Mouse (Mus musculus) telencephalon, adult 2 months (tissue): ENCODE measurements at regions not wholly inside any gene's neighbourhood (a gene's known extent, or its start where the extent isn't known, plus 50 kb on each side); places are given as distances from the start of the nearest gene placed in this dataset.

Experiments
- DNase-seq: peaks from one replicate; pipeline ENCODE4 v3.0.0-alpha.2; 2011; ENCODE audit warnings: low read depth, low spot score

DNA sequence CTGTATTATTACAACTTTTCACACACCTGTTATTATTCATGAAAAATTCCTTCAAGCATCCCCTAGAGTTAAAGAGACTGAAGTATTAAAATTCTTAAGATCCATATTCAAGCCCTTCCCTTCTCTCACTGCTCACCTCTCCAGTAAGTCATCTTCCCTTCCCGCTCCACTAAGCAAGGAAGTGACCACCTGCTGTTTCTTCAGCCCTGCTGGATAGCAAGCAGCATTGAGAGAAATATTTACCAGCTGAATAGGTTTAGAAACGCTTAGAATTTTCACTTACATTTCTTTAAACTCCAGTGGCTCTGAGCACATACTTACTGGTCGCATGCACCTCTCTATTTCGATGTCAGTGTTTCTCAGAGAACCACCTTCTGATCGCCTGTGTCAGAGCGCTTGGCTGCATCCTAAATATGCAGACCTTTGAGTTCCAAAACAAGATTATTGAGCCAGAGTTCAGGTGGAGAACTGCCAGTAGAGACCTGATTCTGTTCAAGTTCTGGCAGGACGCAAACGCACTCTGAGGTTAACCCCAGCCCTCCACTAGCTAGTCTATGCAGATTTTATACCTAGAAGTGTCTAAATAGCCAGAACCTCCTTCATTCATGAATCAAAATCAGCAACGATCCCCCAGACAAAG is 314.9 kb downstream of the Mllt3 start:
- no peak for DNase-seq

DNA sequence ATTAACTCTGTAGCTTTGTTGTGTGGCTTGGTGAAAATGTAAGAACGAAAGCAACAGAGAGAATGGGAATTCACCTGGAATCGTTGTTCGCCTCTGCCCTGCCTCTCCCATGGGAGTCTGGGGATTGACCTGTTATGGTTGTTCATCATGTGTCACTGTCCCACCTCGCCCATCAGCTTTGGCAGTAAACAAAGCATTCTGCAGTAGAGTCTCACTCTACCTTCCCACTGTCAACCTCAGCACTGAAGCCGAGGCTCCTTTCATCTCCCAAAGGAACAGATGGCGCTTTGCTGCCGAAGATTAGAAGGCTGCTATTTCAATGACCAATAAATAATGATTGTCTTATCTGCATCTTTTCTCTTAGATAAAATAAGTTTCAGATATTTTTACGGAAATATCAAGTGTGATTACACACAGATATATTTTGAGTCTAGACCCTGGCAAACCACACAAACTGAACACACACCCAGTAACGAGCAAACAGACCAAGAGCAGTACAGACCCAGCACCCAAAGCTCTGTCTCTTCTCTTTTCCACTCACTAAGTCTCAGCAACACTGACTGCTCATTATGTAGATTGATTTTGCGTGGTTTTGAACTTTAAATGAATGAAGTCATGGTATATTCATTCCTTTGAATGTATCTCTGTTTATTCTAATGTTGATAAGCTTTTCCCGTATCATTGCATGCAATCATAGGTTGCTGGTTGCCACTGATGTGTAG is 317.8 kb downstream of the Mllt3 start:
- DNase-seq: no peak

- no peak for DNase-seq
These were observed 320.5 kb downstream of the Mllt3 start for GRCm38 (mm10) chr4:87712691-87713090.

- DNase-seq: no peak
These were observed 320.9 kb downstream of the Mllt3 start for GRCm38 (mm10) chr4:87712286-87712685.

DNA sequence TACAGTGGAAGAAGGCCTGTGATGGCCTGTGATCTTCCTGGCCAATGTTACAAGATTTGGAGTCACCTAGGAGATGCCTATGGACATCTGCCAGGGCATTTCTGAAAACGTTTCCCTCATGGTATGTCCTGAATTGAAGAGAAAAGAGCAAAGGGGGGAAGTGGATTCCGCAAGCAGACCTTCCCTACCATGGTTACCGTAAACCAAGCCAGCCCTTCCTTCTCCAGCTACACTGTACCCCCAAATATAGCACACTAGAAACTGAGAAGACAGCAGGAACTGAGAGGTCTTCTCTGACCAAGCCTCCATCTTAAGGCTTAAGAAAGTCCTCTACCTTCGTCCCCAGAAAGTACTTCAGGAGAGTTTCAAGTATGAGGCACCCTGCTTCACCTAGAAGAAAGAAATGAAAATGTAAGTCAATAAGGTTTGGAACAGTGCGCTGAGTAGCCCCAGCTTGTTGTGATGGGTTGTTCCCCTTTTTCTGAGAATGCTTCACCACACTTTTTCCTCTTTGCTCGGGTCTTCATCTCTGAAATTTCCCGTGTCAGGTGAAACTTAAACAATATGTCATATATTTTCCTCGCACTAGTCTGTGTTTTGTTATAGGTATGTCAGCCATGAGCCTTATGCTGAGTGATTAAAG is 321.9 kb downstream of the Mllt3 start:
- no peak for DNase-seq

DNA sequence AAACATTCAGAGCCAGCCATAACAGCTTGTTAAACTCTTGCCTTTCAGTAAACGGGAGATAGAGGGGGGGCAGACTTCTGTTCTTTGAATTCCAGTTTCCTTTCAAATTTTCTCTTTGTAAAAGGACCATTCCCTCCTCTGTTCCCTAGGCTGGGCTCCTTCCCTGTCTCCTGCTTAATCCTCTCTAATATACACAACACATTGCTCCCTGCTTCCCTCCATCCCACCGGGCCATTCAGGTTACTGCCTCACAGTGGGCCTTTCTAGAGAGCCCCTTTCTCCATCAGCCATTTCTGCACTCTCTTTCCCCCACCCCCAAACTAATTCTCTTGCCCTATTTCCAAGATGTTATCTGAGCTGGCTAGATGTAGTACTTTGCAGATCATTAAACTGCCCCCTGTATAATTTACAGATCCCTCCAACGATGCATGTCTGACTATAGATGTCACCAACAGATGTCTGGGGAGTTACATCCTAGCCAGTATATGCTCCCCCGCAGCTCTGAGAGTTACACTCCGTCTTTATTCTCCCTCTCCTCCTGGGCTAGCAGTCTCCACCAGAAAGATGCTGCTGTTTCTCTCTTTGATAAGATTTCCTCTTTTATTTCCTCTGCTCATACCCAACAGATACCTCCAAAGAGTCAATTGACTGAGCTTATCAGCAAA is 324.1 kb downstream of the Mllt3 start:
- DNase-seq: no peak

- no peak for DNase-seq
These were observed 325.8 kb downstream of the Mllt3 start for GRCm38 (mm10) chr4:87707386-87707785.

GRCm38 (mm10) chr4:87702834-87703233 is 330.3 kb downstream of the Mllt3 start:
- DNase-seq: no peak

DNA sequence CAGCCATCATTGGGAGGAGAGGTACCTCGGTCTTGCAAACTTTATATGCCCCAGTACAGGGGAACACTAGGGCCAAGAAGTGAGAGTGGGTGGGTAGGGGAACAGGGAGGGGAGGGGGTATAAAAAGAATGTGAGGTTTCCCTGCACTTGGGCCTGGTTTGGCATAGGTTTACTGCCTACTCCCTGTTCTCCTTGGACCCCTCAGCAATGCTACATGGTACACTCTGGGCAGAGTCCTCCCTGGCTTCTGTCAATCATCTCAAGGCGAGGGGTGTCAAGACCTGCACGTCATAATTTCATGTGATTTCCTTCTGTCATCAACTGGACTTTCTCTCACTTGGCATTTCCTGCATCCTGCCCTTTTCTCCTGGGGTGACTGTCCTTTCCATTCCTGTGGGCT is 330.9 kb downstream of the Mllt3 start:
- no peak for DNase-seq

- DNase-seq: no peak
These were observed 332.1 kb downstream of the Mllt3 start for GRCm38 (mm10) chr4:87701024-87701423.

DNA sequence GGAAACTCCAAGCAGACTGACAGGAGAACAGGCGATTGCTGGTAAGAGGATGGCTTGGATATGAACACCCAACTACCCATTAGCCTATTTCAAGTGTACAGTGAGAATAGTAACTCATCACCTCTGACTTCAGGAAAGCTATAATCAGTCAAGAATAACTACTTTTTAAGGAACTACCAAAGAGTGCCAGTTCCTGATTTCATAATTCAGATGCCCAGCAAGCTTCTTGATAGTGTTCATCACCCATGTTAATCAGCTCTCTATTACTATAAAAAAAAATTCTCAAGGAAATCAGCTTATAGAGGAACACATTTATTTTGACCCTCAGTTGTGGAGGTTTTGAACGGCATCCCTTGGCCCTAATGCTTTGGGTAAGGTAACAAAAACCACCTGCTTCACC is 332.7 kb downstream of the Mllt3 start:
- DNase-seq: no peak

- no peak for DNase-seq
These were observed 333.6 kb downstream of the Mllt3 start for GRCm38 (mm10) chr4:87699586-87699985.

- DNase-seq: no peak
These were observed 334.4 kb downstream of the Mllt3 start for GRCm38 (mm10) chr4:87698750-87699149.

DNA sequence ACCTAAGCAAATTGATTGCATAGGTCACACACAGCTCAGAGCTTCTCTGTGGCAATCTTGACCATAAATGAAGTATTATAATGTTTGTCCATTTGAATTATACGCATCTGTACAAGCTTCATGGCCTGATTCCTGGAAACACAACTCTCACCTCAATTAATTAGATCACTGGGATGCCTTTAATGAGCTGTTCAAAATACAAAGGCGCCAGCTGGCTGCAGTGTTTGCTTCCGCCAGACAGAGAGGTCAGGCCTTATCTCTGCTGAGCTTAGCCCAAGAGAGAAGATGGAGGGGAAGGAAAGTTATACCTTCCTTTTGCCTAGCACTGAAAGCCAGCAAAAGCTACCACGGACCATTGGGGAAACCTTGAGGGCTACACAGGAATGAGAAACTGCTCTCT is 336.2 kb downstream of the Mllt3 start:
- no peak for DNase-seq

- DNase-seq: no peak
These were observed 337.4 kb downstream of the Mllt3 start for GRCm38 (mm10) chr4:87695811-87696210.

DNA sequence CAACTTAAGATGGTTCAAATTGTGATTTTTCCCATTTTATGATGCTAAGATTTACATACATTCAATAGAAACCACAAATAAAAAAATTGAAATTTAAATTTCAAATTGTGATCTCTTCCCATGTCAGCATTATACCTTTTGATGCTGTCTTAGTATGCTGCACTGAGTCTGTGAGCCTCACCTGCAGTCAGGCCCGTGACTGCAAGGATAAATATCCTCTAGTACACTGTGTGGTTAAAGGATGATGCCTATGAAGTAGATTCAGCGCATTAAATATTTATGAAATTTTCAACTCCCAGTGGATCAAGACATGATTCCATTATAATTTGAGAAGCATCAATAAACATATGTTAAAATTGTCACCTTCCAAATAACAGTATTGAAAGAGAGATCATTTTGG is 340.4 kb downstream of the Mllt3 start:
- no peak for DNase-seq

DNA sequence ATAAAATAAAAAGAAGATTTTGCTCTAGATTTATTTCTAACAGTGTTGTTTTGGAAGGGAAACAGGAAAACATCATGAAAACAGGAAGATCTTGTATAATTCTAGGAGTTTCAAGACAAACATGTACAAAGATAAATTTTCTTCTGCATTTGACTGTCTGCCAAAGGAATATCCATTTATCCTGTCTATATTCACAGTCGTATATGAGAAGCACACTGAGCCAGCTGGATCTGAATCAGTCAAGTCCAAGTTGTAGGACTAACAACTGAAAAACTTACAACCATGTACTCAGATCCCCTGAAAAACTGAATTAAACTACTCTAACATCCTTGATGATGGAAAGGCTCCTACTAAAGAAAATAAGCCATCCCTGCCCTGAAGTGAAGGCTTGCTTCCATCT is 348.2 kb downstream of the Mllt3 start:
- no peak for DNase-seq

DNA sequence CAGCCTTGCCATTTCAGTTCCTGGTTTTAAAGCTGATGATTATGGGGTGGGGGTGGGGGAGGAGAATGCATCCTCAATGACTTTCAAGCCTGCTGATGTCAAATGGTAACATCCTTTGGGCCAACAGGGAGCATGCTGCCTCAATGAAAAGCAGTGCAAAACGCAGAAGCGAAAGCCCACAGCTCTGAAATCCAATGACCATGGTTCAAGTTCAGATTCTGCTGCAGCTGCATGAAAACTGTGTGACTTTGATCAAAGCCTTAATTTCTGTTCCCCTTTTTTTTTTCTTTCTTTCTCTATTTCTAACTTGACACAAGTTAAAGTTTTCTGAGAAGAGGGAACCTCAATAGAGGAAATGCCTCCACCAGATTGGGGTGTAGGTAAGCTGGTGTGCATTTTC is 350.4 kb downstream of the Mllt3 start:
- no peak for DNase-seq

- DNase-seq: no peak
These were observed 362.1 kb downstream of the Mllt3 start for GRCm38 (mm10) chr4:87671101-87671500.

GRCm38 (mm10) chr4:87670167-87670566 is 363.0 kb downstream of the Mllt3 start:
- no peak for DNase-seq

DNA sequence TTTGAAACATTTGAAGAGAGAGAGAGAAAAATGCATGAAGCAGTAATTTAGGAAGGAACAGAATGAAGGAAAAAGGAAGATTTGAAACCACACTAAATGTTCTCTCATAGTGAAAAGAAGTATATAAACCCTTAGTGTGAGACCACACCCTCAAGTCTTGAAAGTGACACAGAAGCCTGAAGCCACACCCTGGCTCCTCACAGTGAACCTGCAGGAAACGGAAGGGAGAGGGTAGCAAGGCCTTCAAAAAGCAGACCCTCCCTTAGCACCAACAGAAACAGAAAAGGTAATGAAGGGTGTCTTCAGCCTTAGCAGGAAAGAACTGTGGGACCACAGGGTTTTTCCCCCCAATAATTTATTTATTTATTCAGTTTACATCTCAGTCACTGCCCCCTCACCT is 363.7 kb downstream of the Mllt3 start:
- no peak for DNase-seq

GRCm38 (mm10) chr4:87668314-87668713 is 364.9 kb downstream of the Mllt3 start:
- DNase-seq: peak; percentile 29
